Mouse (Mus musculus): ENCODE measurements at regions not wholly inside any gene's neighbourhood (a gene's known extent, or its start where the extent isn't known, plus 50 kb on each side); places are given as distances from the start of the nearest gene placed in this dataset.
"Not testable (repeated sequence)": the region's sequence is repeated elsewhere in the genome, so short reads cannot be mapped to it uniquely, and the experiment has no call there.

DNA sequence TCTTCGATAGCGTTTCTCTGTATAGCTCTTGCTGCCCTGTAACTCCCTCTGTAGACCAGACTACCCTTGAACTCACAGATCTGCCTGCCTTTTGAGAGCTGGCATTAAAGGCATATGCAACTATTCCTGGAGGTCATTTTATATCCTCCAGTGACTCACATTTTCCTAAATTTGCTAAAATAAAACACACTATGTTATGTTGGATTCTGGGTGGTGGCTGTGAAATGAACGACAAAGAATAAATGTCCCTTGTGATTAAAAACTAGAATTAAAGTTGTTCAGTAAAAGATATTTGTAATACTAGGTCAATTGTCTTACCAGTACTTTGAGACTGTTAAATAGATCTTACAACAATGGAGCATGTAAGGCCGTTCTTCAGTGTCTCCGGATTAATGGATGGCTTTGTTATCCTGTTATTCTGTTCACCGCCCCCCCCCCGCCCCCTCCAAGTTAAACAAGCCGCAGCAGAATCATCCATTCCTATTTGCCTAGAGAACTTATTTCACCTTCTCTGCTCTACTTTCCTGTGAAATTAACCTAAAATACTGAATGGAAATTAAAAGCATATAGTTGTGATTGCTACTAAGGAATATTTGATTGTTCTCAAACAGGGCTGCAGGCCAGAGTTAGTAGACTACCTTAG lies 240.4 kb downstream of the Mef2c start:
- DNase-seq (ENCODE audit: low read depth, low spot score): no peak

DNA sequence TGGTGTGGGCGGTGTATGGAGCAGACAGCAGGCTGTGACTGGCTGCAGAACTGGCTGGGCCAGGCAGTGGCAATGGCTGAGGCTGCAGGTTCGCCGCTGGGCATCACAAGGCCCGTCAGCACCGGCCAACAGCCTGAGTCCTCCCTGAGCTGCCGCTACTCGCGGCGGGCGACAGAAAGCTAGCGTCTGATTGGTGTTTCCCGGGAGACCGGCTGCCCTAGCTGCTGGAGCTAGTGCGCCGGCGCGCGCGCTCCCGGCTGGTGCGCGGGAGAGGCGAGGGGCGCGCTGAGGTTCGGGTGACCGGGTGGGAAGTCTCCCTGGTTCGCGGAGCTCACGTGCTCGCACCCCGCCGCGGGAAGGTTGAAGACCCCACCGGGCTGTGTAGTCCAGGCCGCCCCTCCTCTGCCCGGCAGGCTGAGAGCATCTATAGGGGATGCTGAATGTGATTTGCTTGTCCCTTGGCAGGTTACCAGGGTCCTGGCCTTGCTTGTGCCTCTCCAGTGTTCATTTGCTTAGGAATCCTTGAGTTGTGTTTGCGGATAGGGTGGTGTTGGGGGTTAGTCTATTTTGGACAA lies 241.2 kb downstream of the Mef2c start:
- DNase-seq (ENCODE audit: low read depth, low spot score): peak; percentile 94

DNA sequence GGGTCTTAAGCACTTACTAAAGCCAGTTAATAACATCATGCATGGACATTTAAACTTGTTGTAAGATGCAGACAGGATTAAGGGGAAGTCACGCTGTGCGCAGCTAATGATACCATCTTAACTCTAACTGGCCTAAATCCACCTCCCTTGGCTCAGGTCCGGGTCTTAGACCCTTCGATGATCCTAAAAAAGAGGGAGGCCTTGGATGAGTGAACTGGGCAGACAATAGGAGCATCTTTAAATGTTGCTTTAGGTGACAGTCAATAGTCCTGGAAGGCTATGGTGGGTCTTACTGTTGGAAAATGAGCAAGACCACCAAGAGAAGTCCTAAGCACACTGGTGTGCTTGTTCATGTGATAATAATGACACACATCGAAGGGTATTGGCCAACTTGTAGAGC lies 242.1 kb downstream of the Mef2c start:
- no peak for DNase-seq (ENCODE audit: low read depth, low spot score)

DNA sequence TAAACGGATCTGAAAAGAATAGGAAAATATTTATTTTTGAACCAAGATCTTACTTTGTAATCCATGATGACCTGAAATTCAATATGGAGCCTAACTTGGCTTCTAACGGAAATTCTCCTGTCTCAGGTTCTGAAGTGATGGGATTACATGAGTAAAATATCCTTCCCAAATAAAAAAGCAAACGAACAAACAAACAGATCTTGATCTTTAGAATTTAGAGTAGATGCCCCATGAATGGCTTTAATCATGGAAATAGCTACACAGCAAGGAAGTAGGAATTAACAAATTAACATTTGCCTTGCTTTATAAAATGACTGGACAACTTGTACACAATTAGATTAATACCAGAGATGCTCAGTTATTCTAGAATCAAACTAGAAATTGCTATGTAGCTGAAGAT lies 243.8 kb downstream of the Mef2c start:
- no peak for DNase-seq (ENCODE audit: low read depth, low spot score)

DNA sequence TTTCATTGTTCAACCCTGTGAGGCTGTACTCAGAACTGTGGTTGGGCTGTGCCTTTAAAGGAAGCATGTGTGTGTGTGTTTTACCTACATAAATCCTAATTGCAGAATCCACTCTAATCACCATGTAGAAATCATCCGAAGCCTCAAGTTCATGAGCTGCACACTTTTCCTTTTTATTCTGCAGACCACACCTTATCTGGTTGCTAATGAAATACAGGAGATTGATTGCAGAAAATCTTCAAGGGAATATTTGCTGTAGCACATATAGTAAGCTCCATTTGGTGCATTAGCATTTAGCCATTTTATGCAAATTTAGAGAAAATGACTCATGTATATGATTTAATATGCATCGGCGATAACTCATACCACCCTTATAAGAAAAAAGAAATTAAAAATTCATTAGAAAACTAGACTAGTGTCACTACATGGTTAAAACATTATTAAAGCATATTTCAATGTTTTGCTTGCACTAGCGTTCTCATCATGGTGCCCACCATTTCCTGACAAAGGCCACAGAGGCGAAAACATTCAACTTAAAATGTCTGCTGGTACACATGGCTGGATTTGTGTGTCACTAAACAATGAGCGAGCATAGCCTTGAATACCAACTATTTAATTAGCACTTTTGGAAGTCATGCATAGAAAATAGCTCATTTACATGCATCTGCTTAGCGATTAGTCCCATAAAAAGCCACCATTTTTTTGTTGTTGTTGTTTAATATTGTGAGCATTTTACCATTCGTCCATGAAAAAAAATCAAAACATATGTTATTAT lies 245.7 kb downstream of the Mef2c start:
- DNase-seq (ENCODE audit: low read depth, low spot score): no peak

DNA sequence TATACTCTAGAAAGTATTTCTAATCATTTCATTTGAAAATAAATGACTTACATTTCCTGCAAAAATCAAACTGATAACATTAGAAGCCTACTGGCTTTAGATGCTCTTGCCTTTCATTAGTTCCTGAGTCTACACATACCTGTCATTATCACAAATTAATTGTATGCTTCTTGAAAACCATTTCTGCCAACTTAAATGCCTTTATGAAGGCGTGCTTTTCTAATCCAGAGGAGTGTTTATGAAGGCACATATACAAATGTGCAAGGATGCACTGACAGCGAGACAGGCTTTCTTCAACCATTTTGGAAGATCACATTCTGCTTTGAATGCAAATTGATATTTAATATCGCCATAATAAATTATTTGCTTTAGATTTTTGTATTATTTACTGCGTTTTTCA lies 246.6 kb downstream of the Mef2c start:
- no peak for DNase-seq (ENCODE audit: low read depth, low spot score)

DNA sequence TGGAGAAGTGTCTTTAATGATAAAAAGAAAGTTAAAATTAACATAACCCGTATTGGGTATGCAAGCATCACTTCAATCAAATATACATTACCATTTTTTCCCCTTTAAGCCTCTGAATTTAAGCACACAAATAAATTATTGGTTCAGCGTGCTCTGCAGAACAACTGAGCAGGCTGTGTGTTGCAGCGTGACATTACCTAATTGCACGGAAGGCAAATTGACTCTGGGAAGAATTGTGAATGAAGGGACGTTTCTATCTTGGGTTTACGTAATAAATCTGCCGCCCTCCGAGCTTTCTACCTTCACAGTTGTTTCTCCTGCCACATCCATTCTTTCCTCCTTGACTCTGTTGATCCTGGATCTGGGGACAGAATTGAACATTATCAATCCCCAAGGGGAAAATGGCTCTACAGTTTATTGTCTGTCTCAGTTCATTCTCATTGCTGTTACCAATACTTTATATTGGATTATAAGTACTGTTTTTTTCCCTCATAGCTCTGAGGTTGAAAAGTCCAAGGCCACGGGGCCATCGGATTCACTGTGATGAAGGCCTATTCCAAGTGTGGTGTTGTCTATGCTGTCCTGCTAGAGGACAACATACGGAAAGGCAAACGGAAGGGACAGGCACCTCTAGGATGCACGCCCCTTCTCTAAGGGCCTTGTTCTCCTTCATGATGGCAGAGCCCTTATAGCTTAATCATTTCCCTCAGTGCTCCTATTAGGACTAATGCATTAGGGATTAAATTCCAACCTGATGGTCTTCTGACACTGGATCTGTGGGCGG lies 256.7 kb downstream of the Mef2c start:
- no peak for DNase-seq (ENCODE audit: low read depth, low spot score)

DNA sequence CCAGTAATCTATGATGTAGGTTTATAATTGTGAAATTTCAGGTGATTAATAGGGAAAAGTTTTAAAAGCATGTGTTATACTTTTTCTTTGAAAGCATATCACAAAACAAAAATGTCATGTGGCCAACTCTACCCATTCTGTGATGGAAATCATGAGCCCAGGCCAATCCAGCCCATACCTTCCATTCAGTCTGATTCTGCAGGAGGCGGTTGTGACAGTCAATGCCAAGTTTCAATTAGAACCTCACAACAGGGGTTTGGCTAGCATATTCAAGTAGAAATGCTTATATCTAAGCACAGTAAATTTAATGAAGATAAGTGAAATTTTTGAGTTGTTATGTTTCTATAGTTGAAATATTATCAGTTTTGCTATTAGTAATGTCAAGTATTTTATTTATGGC lies 258.6 kb downstream of the Mef2c start:
- no peak for DNase-seq (ENCODE audit: low read depth, low spot score)

DNA sequence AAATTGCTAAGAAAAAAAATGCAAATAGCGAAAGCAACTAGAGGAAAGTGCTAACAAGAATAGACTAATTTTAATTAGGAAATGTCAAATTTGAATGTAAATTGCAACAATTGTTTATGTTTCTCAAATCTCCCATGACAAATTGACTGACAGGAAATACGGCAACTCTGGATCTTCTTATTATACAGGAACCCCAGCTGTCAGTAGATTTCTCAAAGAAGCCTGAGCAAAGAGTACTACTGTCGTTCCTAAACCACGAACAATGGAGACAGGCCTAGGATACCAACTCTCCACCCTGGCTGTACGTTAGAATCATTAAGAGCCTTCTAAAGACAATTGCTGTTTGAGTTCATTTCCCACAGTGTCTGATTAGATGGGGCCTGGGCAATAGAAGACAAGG lies 259.5 kb downstream of the Mef2c start:
- not testable (repeated sequence) for DNase-seq (ENCODE audit: low read depth, low spot score)

DNA sequence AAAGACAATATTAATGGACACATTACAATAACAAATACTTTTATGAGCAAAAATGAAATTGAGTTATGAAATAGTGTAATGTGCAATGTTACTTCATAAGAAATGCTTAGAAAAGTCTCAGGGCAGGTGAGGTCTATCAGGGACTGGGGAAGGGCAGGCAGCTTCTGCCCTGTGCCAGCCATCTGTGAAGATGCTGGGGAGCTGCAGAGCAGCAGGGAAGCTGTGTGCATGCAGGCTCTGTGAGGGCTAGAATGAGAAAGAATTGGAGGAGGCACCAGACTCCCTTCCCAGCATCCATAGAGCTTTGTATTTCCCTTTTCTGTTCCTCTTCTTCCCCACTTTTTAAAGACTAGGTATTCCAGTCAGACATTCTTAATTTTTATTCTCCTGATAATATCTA lies 281.8 kb downstream of the Mef2c start:
- DNase-seq (ENCODE audit: low read depth, low spot score): no peak

DNA sequence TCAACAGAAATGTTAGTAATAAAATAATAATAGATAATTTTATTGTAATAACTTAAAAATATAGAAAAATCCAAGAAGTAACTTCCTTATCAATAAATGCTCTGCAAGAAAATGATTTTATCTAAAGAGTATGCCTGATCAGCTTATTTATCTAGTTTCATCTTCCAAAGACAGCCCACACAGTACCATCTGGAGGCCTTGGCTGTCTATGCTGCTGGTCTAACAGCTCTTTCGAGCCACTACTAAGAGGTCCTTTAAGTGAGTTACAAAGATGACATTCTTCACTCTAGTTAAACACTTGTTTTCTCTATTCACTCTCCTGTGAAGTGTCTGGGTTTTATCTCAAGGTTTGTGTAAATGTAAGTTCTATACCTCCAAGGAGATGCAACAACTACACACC lies 305.7 kb downstream of the Mef2c start:
- peak; percentile 12 for DNase-seq (ENCODE audit: low read depth, low spot score)

DNA sequence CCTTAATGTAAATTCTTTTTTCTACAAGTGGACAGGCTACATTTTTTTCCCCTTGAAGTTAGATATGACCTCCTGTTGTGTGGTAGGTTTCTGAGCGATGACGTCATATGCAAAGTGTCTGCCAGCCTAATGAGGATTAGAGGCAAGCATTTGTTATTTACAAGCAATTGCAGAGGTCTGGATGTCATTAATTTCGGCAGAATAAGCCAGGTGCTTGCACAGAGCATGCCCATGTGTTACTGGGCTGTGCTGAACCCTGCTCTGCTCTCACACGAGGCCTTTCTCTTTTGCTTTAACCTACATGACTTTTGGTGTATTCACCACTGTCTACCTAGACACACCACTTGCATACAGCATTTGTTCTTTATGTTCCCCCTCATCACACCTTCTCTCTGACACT lies 316.5 kb downstream of the Mef2c start:
- DNase-seq (ENCODE audit: low read depth, low spot score): no peak

DNA sequence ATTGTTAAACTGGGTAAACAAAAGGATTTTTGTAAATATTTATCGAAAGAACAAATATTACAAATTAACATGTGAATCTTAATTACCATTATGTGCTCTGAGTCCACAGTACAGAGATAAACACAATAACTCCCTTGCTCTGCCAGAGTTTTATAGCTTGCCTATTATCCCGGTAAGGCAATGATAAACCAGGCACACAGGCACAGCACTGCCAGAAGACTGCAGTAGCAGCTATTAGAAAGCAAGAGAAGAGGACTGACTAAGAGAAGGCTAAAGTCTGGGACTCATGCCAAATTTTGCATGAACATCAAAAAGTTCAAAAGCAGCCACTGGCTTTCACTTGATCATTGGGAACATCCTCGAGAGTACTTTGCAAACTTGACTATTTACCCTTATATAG lies 316.9 kb downstream of the Mef2c start:
- DNase-seq (ENCODE audit: low read depth, low spot score): no peak

DNA sequence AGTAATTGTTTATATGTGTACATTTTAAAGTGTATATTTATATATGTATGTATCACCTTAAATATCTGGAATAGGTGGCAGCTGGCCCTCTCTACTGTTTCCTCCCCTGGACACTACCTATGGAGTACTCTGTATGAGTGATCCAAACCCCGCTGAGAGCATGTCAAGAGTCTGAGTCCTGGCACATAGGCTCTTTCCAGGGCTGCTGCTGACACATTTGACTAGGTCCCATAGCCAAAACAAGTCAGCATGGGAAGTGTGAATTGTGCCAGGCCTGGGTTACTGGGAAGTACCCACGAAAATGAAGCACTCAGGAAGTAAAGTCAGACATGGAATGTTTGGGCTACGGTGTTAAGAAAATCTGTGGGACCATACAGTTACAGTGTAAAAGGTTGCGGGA lies 321.1 kb downstream of the Mef2c start:
- DNase-seq (ENCODE audit: low read depth, low spot score): no peak

DNA sequence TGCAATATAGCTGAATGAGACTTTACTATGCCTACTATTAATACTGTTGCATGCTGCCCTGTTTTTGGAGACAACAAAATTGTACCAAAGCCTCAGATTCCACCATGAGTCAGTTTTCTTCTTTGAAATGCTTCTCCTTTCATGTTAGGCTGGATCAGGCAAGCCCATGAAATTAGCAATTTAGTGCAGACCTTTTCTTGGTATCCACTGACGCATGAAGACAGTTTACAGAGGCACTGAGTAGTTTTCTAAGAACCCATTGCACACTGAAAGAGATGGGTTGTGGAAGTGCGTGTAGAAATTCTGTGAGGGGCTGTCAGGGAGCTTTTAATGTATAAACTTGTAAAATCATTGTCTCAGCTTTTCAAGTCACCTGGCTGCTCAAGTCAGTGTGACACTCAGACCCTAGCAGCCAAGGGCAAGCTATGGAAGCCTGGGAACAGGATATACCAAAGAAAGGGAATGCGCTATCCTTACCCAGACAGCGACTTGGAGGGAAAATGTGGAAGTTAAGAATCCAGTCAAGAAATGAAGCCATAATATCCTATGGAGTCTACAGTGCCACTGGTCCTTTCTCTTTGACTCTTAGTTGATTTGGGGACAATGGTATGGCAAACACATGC lies 323.1 kb downstream of the Mef2c start:
- no peak for DNase-seq (ENCODE audit: low read depth, low spot score)

DNA sequence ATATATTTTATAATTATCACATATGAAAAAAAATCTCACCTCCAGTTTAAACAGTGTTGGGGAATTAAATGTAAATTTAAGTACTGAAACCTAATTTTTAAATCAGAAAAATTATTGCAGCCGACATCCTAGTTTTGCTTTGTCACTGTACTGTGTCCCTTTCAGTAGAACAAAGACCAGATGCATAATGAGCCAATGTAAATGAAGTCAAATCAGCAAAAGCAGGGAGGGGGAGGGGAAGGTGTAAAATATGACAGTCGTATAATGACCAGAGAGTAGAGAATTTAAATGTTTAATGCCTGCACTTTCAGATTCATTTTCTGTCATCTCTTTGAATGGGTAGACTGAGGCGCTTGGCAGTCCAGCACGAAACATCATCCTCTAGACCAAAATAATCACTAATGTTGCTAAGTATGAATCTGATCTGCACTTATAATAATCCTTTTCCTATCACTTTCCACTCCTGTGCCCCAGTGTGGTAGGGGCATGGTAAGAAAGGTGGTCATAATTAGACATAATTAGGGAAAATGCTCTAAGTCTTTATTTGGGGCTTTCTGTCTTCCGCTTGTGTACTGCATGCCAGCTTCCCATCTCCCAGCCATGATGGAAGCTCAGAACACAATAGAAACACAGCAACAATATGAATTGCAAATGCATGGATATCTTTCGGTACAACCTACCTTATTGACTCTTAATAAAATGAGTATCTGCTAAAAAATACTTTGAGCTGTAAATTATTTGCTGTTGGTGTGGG lies 356.0 kb upstream of the Tmem161b start:
- DNase-seq (ENCODE audit: low read depth, low spot score): no peak

DNA sequence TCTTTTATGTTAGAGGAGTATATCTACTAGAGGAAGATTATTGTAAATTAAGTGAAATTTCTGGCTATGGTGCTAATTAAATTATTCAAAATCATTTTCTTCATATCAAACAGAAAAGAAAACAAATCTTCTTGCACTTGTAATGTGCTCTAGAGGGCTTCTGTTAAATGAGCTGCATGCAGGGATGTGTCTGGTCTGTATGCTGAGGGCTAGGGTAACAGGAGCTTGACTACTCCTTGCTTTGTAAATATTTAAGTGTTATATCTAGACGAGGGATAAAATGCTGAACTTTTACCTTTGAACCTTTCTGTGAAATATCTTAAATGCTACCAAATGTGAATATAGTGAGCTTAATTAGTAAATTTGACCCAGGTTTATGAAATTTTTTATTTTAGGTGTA lies 354.9 kb upstream of the Tmem161b start:
- DNase-seq (ENCODE audit: low read depth, low spot score): no peak

DNA sequence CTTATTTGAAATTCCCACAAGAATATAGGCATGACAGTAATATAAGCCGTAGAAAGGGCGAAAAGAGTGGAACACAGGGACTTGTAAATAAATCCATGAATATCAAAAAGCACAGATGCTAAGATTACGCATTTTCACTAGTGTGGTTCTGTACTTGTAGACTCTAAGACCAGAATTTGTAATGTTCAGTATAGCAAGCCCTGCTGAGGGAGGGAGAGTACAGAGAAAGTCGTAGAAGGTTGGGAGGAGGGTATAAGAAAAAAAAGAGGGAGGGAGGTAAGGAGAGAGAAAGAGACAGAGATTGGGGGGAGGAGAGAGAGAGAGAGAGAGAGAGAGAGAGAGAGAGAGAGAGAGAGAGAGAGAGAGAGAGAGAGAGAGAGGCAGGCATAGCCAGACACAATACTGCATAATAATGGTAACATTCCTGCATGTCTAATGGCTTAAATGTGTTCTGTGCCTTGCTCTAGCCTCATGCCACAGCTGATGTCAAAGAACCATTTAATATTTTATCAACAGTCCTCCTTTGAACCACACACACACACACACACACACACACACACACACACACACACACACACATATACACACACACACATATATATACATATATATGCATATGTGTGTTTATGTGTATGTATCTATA lies 354.1 kb upstream of the Tmem161b start:
- DNase-seq (ENCODE audit: low read depth, low spot score): no peak

DNA sequence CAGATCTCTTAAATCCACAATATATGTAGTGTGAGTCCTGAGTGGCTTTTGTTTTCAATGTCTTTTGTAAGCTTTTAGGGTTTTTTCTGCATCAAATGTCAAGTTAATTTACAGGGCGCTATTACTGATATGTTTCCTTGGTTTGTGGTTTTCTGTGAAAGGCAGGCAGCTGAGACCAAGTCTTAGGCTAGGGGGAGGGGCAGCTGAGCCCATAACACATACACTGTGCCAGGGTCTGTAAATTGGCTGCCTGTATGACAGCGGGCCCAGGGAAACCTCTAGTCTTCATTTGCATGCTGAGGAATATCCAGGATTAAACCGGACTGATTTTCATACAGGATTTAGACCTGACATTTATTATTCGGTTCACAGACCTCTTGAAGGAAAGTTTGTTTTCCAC lies 353.2 kb upstream of the Tmem161b start:
- no peak for DNase-seq (ENCODE audit: low read depth, low spot score)

DNA sequence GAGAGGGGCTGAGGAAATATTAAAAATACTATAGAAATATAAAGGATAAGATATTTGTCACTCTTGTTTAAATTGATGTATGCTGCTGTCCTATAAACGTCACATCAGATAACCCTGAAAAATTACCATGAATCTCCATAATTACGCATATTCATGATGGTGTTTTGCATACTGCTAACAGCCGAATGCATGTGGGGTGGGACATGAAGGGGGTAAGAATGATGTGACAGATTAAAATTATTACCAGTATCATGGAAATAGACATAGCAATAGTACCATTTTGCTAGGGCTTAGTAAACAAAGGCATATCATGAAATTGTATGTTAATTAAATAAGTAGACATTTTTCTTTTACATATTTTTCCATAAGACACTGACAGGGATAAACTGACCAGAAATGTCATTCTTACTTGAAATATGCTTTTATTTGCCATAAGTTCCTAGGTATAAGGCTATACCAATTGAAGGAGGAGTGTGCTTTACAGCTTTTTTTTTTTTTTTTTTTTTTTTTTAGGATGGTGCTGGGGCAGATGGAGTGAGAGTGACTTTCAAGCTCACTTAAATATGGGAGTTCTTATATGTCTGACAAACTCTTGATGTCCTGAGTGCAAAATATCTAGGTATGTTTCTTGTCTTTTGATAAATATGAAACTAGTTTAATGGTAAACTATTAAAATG lies 349.8 kb upstream of the Tmem161b start:
- DNase-seq (ENCODE audit: low read depth, low spot score): no peak

Measured in telencephalon, adult 2 months (tissue).